Mouse (Mus musculus) cortical plate, adult 2 months (tissue): ENCODE results near the gene Ccdc7b.
"Not testable (repeated sequence)": the region's sequence is repeated elsewhere in the genome, so short reads cannot be mapped to it uniquely, and the experiment has no call there.

ENCODE experiments used
- CTCF ChIP-seq: fragments of 200-500 bp; IDR thresholded peaks from 2 replicates; pipeline ENCODE4 v1.5.1; 2011; ENCODE audit warnings: mild to moderate bottlenecking, control low read depth, low read length; ENCODE audit not compliant: insufficient read depth; ENCODE audit errors: extremely low read depth
- POLR2A ChIP-seq: fragments of 200-500 bp; IDR thresholded peaks from 2 replicates; pipeline ENCODE4 v1.6.1; 2011; ENCODE audit warnings: mild to moderate bottlenecking, low read length, control low read depth; ENCODE audit not compliant: insufficient read depth; ENCODE audit errors: extremely low read depth

- not testable (repeated sequence) for TF ChIP-seq CTCF, POLR2A
Measured at GRCm38 (mm10) chr8:129065417-129065816, 1.5 kb upstream of the Ccdc7b start, which contains the start of gene Ccdc7a.
